Mouse (Mus musculus) left cerebral cortex, postnatal 25 days (tissue): Measurements from ENCODE around the gene Gm7137. TPM values are rescaled to one million over a fixed set of nuclear protein-coding genes. Genes with fewer than 3 reads are reported as not detected.
A peak's percentile ranks its signal among the peaks of the same experiment; 100 is the strongest.
"Not testable (repeated sequence)": the region's sequence is repeated elsewhere in the genome, so short reads cannot be mapped to it uniquely, and the experiment has no call there.

ENCODE experiments used
- DNase-seq, 2 experiments: peaks; one replicate each; pipeline ENCODE4 v3.0.0; 2022; ENCODE audit warnings: low spot score in 2 of 2, mixed read lengths in 1 of 2
- intact Hi-C: fragments of 180-260 bp; cut with DNase I; formaldehyde crosslinking; loops from one replicate; pipeline ENCODE4 v1.15.1; 2025
- total RNA-seq, 2 experiments: library from RNA; stranded (reverse); gene quantifications; 2 replicates each; pipeline ENCODE4 v1.2.3; 2021

Gene Gm7137
- total RNA-seq = not detected

GRCm38 (mm10) chr10:77787876-77788275, at the start of gene Gm7137:
Gm7137 (minus strand) TSS chr10:77788200.
- intact Hi-C loops = not testable (repeated sequence)
- DNase-seq = peak in 1 of 2 experiments; percentile 46

GRCm38 (mm10) chr10:77835647-77836046, 47.6 kb upstream of the Gm7137 start, which contains the start of gene Krtap10-10:
Krtap10-10 (plus strand) TSS chr10:77835947.
- intact Hi-C loops = no loop called here
- peak in 1 of 2 experiments; percentile 37 for DNase-seq

- intact Hi-C loops = no loop called here
- no peak for DNase-seq
Observed at GRCm38 (mm10) chr10:77826951-77827350, 39.0 kb upstream of the Gm7137 start, which contains the start of gene Krtap10-4. Krtap10-4 (minus strand) TSS chr10:77827095.

- DNase-seq = no peak
- intact Hi-C loops = no loop called here
Observed at GRCm38 (mm10) chr10:77819203-77819602, 31.2 kb upstream of the Gm7137 start.

- no peak for DNase-seq
- intact Hi-C loops = no loop called here
Observed at GRCm38 (mm10) chr10:77818523-77818922, 30.5 kb upstream of the Gm7137 start.

- intact Hi-C loops = no loop called here
- DNase-seq = no peak
Observed at GRCm38 (mm10) chr10:77815514-77815913, 27.5 kb upstream of the Gm7137 start.

GRCm38 (mm10) chr10:77814382-77814781, 26.4 kb upstream of the Gm7137 start, which contains the start of gene Gm2696:
Gm2696 (plus strand) TSS chr10:77814682.
- no peak for DNase-seq
- intact Hi-C loops = no loop called here

GRCm38 (mm10) chr10:77811743-77812142, 23.7 kb upstream of the Gm7137 start, which contains the start of gene Gm9507:
Gm9507 (minus strand) TSS chr10:77811843.
- intact Hi-C loops = no loop called here

GRCm38 (mm10) chr10:77804095-77804494, 16.1 kb upstream of the Gm7137 start:
- intact Hi-C loops = no loop called here
- no peak for DNase-seq

More at GRCm38 (mm10) chr10:77811743-77812142, 23.7 kb upstream of the Gm7137 start, which contains the start of gene Gm9507:
- no peak for DNase-seq

GRCm38 (mm10) chr10:77798921-77799508, 11.0 kb upstream of the Gm7137 start, which contains the start of gene Gm19668:
Gm19668 (minus strand) TSS chr10:77799133.
- no peak for DNase-seq
- intact Hi-C loops = no loop called here

- DNase-seq, intact Hi-C loops: not testable (repeated sequence)
Observed at GRCm38 (mm10) chr10:77798164-77798920, 10.3 kb upstream of the Gm7137 start.

- intact Hi-C loops = no loop called here
Observed at GRCm38 (mm10) chr10:77797677-77798076, 9.7 kb upstream of the Gm7137 start.

GRCm38 (mm10) chr10:77794976-77795375, 7.0 kb upstream of the Gm7137 start, which contains the start of gene Gm9639:
Gm9639 (minus strand) TSS chr10:77795076.
- intact Hi-C loops = no loop called here
- DNase-seq = no peak

More at GRCm38 (mm10) chr10:77797677-77798076, 9.7 kb upstream of the Gm7137 start:
- DNase-seq = no peak

- DNase-seq = no peak
- intact Hi-C loops = no loop called here
Observed at GRCm38 (mm10) chr10:77788621-77789020, 621 bp upstream of the Gm7137 start.

GRCm38 (mm10) chr10:77783396-77783795, 4.6 kb downstream of the Gm7137 start:
- DNase-seq, intact Hi-C loops: not testable (repeated sequence)

- DNase-seq, intact Hi-C loops: not testable (repeated sequence)
Observed at GRCm38 (mm10) chr10:77782442-77782841, 5.6 kb downstream of the Gm7137 start, which contains the start of gene Gm3250. Gm3250 (minus strand) TSS chr10:77782542.

- intact Hi-C loops = not testable (repeated sequence)
Observed at GRCm38 (mm10) chr10:77776844-77777243, 11.2 kb downstream of the Gm7137 start, which contains the start of gene Gm7138. Gm7138 (minus strand) TSS chr10:77776944.

GRCm38 (mm10) chr10:77772142-77772541, 15.9 kb downstream of the Gm7137 start:
- DNase-seq, intact Hi-C loops: not testable (repeated sequence)

More at GRCm38 (mm10) chr10:77776844-77777243, 11.2 kb downstream of the Gm7137 start, which contains the start of gene Gm7138:
- not testable (repeated sequence) for DNase-seq

GRCm38 (mm10) chr10:77771225-77771624, 16.8 kb downstream of the Gm7137 start, which contains the start of gene Gm3238:
Gm3238 (minus strand) TSS chr10:77771325.
- intact Hi-C loops, DNase-seq: not testable (repeated sequence)

GRCm38 (mm10) chr10:77769727-77770126, 18.3 kb downstream of the Gm7137 start:
- intact Hi-C loops = no loop called here
- DNase-seq = no peak
